Mouse (Mus musculus) kidney, postnatal 0 days (tissue): Measurements from ENCODE around the gene Meiob. TPM values are rescaled to one million over a fixed set of nuclear protein-coding genes. Genes with fewer than 3 reads are reported as not detected.

Source experiments
- ATAC-seq: fragments of 200-750 bp; cut with Nextera tagmentation; replicated peaks from 2 replicates; pipeline ENCODE4 v1.8.0; 2017; ENCODE audit warnings: low read depth, moderate number of reproducible peaks, moderate TSS enrichment, moderate library complexity; ENCODE audit not compliant: low FRiP score
- DNase-seq: peaks from one replicate; pipeline ENCODE4 v3.0.0-alpha.2; 2016; ENCODE audit warnings: low spot score
- H3K27ac ChIP-seq: fragments of 300-500 bp; sonication (generic); 2 replicates; pipeline ENCODE4 v1.5.1; 2014; ENCODE audit warnings: mild to moderate bottlenecking
- H3K27me3 ChIP-seq: fragments of 300-500 bp; sonication (generic); 2 replicates; pipeline ENCODE4 v1.6.1; 2014; ENCODE audit warnings: low read length, mixed read lengths; ENCODE audit not compliant: insufficient read depth
- H3K36me3 ChIP-seq: fragments of 300-500 bp; sonication (generic); 2 replicates; pipeline ENCODE4 v1.6.1; 2014; ENCODE audit warnings: low read length, mixed read lengths; ENCODE audit not compliant: insufficient read depth
- H3K4me1 ChIP-seq: fragments of 300-500 bp; sonication (generic); replicated peaks from 2 replicates; pipeline ENCODE4 v1.6.1; 2014; ENCODE audit warnings: antibody characterized with exemption, low read length, mixed read lengths; ENCODE audit not compliant: insufficient read depth
- H3K4me2 ChIP-seq: fragments of 300-500 bp; sonication (generic); 2 replicates; pipeline ENCODE4 v1.6.1; 2014; ENCODE audit warnings: mild to moderate bottlenecking, low read length, moderate library complexity, mixed read lengths
- H3K4me3 ChIP-seq: fragments of 300-500 bp; sonication (generic); replicated peaks from 2 replicates; pipeline ENCODE4 v1.5.1; 2014; ENCODE audit warnings: low read depth, low read length
- H3K9ac ChIP-seq: fragments of 300-500 bp; sonication (generic); 2 replicates; pipeline ENCODE4 v1.6.1; 2014; ENCODE audit warnings: low read depth, low read length
- H3K9me3 ChIP-seq: fragments of 300-500 bp; sonication (generic); replicated peaks from 2 replicates; pipeline ENCODE4 v1.6.1; 2016; ENCODE audit warnings: low read length, inconsistent platforms, mixed read lengths
- CTCF ChIP-seq: IDR thresholded peaks from 2 replicates; pipeline ENCODE4 v1.5.1; 2016; ENCODE audit warnings: antibody characterized with exemption, low read depth, mild to moderate bottlenecking, moderate library complexity
- WGBS: fragments of 180-500 bp; shearing (Covaris S2); extraction: QIAGEN DNeasy Blood & Tissue Kit; methylation state at CpG from one replicate; pipeline ENCODE4 v1.1.7; 2014; 5-methylcytosine and 5-hydroxymethylcytosine counted together
- polyA plus RNA-seq: library from polyadenylated mRNA; unstranded; fragments of >200 nt; fragmentation: Nextera tagmentation; extraction: Ambion mirVana; gene quantifications from 2 replicates; pipeline ENCODE4 v1.2.1, GENCODE M21; 2015

Meiob gene
- polyA plus RNA-seq, 1 experiment from 2014 or later: 0.47 TPM

DNA sequence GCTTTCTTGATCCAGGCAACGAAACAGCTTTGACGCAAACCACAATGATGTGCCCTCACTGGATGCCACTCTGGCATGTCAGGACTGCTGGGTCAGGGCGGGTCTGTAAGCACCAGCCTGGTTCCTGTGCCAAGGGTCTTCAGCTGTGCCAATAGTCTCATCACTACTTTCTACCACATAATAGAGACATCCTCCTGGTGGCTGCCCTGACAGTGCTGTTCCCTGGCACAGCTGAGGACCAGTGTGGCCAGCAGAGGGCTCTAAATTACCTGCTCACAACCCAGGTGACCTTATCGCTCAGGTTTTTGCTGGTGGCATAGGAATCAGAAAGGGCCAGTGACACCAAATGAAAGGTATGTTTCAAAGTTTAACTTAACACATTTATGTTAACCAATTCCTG lies 37.0 kb downstream of the Meiob start:
- TF ChIP-seq CTCF: peak; percentile 73
- 0 out of 2 replicates have a peak, but pooled peaks have one; percentile 43 for ATAC-seq
- no peak for DNase-seq

DNA sequence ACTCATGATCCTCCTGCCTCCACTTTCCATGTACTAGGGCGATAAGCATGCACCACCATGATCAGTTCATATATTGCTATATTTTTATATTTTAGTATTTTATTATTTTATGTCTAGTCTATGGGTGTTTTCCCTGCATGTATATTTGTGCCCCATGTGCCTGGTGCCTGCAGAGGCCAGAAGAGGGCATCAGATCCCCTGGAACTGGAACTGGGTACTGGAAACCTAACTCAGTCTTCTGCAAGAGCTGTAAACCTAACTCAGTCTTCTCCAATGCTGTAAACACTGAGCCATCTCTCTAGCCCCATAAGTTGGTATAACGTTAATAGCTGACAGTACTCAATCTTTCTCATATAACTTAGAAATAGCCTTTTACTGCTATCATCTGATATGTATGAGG lies 38.5 kb downstream of the Meiob start:
- H3K9me3 ChIP-seq: no peaks in the 10 kb centered on the region
- 58% methylated on average over 2 of the region's 2 CpGs for WGBS
- no peak overlapping the region for H3K27ac ChIP-seq
- no peaks in the 10 kb centered on the region for H3K36me3 ChIP-seq
- ATAC-seq (no peak), DNase-seq (no peak)
- no peaks in the 10 kb centered on the region for H3K27me3 ChIP-seq
- no peak overlapping the region for H3K9ac ChIP-seq
- peak; percentile 49 for TF ChIP-seq CTCF
- H3K4me3 ChIP-seq: no peak overlapping the region
- H3K4me1 ChIP-seq: no peaks in the 10 kb centered on the region
- no peak overlapping the region for H3K4me2 ChIP-seq

More for the DNA sequence above, 37.0 kb downstream of the Meiob start:
- H3K4me3 ChIP-seq: no peak overlapping the region
- no peaks in the 10 kb centered on the region for H3K9me3 ChIP-seq
- H3K4me1 ChIP-seq: no peaks in the 10 kb centered on the region
- H3K27ac ChIP-seq: no peak overlapping the region
- no peak overlapping the region for H3K4me2 ChIP-seq
- no peak overlapping the region for H3K9ac ChIP-seq
- no peaks in the 10 kb centered on the region for H3K36me3 ChIP-seq
- H3K27me3 ChIP-seq: no peaks in the 10 kb centered on the region
- 52% methylated on average over 4 of the region's 4 CpGs for WGBS

DNA sequence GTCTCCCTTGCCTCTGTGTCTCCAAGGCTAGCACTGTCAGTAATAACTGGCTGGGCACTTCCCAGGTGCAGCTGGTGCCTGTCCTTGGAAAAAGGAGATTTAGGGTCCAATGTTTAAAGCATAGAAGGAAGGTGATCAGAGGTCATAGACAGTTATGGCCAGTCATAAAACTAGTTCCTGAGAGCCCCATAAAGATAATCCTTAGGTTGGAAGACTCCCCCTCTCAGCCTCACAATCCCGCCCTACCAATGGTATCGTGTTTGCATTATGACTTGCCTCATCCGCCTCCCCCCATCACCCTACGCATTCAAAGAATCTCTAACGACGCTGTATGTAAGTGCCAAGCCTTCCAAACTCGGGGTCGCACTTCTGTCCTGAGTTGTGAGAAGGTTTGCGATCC lies 40.4 kb downstream of the Meiob start:
- TF ChIP-seq CTCF: no peak
- no peaks in the 10 kb centered on the region for H3K36me3 ChIP-seq
- no peak overlapping the region for H3K4me3 ChIP-seq
- H3K9ac ChIP-seq: no peak overlapping the region
- no peaks in the 10 kb centered on the region for H3K27me3 ChIP-seq
- H3K4me1 ChIP-seq: 0 out of 2 replicates have a peak, but pooled peaks cover 3% of the 10 kb centered on the region
- H3K27ac ChIP-seq: no peak overlapping the region
- DNase-seq (no peak), ATAC-seq (no peak)
- WGBS: 15% methylated on average over 9 of the region's 9 CpGs
- H3K9me3 ChIP-seq: no peaks in the 10 kb centered on the region
- no peak overlapping the region for H3K4me2 ChIP-seq

DNA sequence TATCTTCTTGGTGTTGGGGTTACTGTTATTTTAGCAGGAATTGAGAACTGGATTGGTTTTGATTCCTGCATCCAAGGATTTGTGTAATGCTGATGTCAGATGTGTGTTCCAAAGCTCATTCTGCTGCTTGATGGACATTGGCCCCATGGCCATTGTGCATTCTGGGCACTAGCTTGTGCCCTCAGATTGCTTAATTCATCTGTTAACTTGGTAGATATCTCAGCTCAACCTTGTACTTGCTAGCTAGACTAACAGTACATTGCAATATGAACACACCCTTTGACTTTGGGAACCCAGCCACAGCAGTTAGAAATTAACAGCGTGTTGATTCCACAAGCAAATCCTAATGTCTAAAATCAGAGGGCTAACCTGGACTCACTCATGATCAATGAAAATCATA lies 43.3 kb downstream of the Meiob start:
- no peaks in the 10 kb centered on the region for H3K9me3 ChIP-seq
- H3K4me3 ChIP-seq: no peak overlapping the region
- no peak for TF ChIP-seq CTCF
- 0 out of 2 replicates have a peak, but pooled peaks cover 8% of the 10 kb centered on the region for H3K4me1 ChIP-seq
- no peaks in the 10 kb centered on the region for H3K36me3 ChIP-seq
- WGBS: 98% methylated on average over 1 of the region's 1 CpGs
- H3K4me2 ChIP-seq: no peak overlapping the region
- no peaks in the 10 kb centered on the region for H3K27me3 ChIP-seq
- H3K27ac ChIP-seq: no peak overlapping the region
- H3K9ac ChIP-seq: no peak overlapping the region
- DNase-seq (no peak), ATAC-seq (no peak)

DNA sequence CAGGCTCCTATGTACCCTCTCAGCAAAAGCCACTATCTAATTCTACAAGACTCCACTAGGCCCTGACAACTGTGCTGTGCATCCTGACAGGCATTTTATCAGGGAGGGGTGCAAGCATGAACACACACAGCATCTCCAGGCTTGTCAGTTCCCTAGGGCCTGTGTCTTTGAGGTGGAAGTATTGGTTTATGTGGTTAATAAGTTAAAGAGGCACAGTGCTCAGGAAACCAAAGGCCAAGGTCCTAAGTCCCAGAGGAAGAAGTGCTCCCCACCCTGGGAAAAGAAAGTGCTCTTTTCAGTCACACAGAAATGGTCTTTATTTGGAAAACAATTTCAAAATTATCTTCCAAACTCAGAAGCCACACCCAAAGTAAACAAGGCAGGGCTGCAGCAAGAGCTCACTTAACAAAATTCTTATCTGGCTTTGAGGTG lies 44.5 kb downstream of the Meiob start:
- Histone ChIP-seq H3K4me3 (peak overlapping the region; percentile 68), H3K27me3 (no peaks in the 10 kb centered on the region), H3K4me1 (0 out of 2 replicates have a peak, but pooled peaks cover 8% of the 10 kb centered on the region), H3K36me3 (0 out of 2 replicates have a peak, but pooled peaks cover 2% of the 10 kb centered on the region), H3K9me3 (no peaks in the 10 kb centered on the region), H3K9ac (no peak overlapping the region), H3K4me2 (peak overlapping the region; percentile 81), H3K27ac (peak overlapping the region; percentile 85)
- TF ChIP-seq CTCF: no peak
- ATAC-seq: no peak
- no peak for DNase-seq

DNA sequence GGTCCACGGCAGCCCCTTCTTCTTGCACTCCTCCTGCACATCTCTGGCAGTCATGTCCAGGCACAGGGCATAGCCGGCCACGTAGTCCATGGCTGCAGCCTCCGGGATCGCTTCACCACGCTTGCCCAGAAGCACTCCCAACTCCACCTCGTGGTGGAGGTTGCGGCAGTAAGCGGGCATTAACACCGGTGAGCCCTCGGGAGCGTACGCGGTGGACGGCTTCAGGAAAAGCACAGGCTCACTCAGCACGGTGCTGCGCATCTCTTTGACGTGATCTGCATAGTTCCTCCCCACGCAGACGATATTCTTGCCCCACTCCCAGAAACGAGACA lies 45.6 kb downstream of the Meiob start:
- H3K27ac ChIP-seq: peak overlapping the region; percentile 85
- WGBS: under 1% methylated on average over 21 of the region's 21 CpGs

More for the DNA sequence above, 45.6 kb downstream of the Meiob start:
- 0 out of 2 replicates have a peak, but pooled peaks cover 3% of the 10 kb centered on the region for H3K36me3 ChIP-seq
- H3K4me1 ChIP-seq: 0 out of 2 replicates have a peak, but pooled peaks cover 8% of the 10 kb centered on the region
- no peaks in the 10 kb centered on the region for H3K27me3 ChIP-seq
- H3K4me3 ChIP-seq: peak overlapping the region; percentile 68
- no peak for DNase-seq
- ATAC-seq: peak; percentile 21
- H3K4me2 ChIP-seq: peak overlapping the region; percentile 81
- peak overlapping the region; percentile 64 for H3K9ac ChIP-seq
- H3K9me3 ChIP-seq: no peaks in the 10 kb centered on the region
- TF ChIP-seq CTCF: peak; percentile 45; the same call in 1 of the 2 replicates
